Mouse (Mus musculus): ENCODE results near the gene Mypn. TPM values are rescaled to one million over a fixed set of nuclear protein-coding genes. Genes with fewer than 3 reads are reported as not detected.

Mypn gene
- polyA plus RNA-seq, 1 experiment = 1.9 TPM

GRCm38 (mm10) chr10:63130500-63130899 is 73.3 kb downstream of the Mypn start:
- no peak for DNase-seq
- Histone ChIP-seq H3K4me3 (replicated peaks; ENCODE audit: insufficient read depth, low read depth, low read length) (no peak overlapping the region), H3K27ac (ENCODE audit: insufficient read depth, low read length) (no peak overlapping the region), H3K4me1 (ENCODE audit: control insufficient read depth, insufficient read depth, low read length) (no peaks in the 10 kb centered on the region), H3K27me3 (ENCODE audit: control insufficient read depth, insufficient read depth, low read length) (no peaks in the 10 kb centered on the region)
- TF ChIP-seq CTCF (IDR thresholded peaks at IDR 0.05; ENCODE audit: borderline replicate concordance, insufficient read depth, low read depth, low read length) (no peak), POLR2A (IDR thresholded peaks at IDR 0.05; ENCODE audit: borderline replicate concordance, insufficient read depth, low read length) (no peak)
- 77% methylated on average over 7 of the region's 7 CpGs for whole genome bisulfite sequencing

GRCm38 (mm10) chr10:63128256-63128655 is 75.5 kb downstream of the Mypn start:
- H3K27ac ChIP-seq (ENCODE audit: insufficient read depth, low read length) = 0 out of 2 replicates have a peak overlapping the region, but pooled peaks have one; percentile 36

GRCm38 (mm10) chr10:63127156-63127555 is 76.6 kb downstream of the Mypn start:
- TF ChIP-seq POLR2A (IDR thresholded peaks at IDR 0.05; ENCODE audit: borderline replicate concordance, insufficient read depth, low read length) (no peak), CTCF (IDR thresholded peaks at IDR 0.05; ENCODE audit: borderline replicate concordance, insufficient read depth, low read depth, low read length) (no peak)
- H3K27me3 ChIP-seq (ENCODE audit: control insufficient read depth, insufficient read depth, low read length) = no peaks in the 10 kb centered on the region
- no peak overlapping the region for H3K27ac ChIP-seq (ENCODE audit: insufficient read depth, low read length)
- DNase-seq = no peak
- H3K4me1 ChIP-seq (ENCODE audit: control insufficient read depth, insufficient read depth, low read length) = no peaks in the 10 kb centered on the region
- H3K4me3 ChIP-seq (replicated peaks; ENCODE audit: insufficient read depth, low read depth, low read length) = no peak overlapping the region
- WGBS = 94% methylated on average over 6 of the region's 6 CpGs

More at GRCm38 (mm10) chr10:63128256-63128655, 75.5 kb downstream of the Mypn start:
- no peak overlapping the region for H3K4me3 ChIP-seq (replicated peaks; ENCODE audit: insufficient read depth, low read depth, low read length)
- TF ChIP-seq POLR2A (IDR thresholded peaks at IDR 0.05; ENCODE audit: borderline replicate concordance, insufficient read depth, low read length) = no peak
- WGBS = 30% methylated on average over 7 of the region's 7 CpGs
- DNase-seq = no peak
- H3K4me1 ChIP-seq (ENCODE audit: control insufficient read depth, insufficient read depth, low read length) = no peaks in the 10 kb centered on the region
- H3K27me3 ChIP-seq (ENCODE audit: control insufficient read depth, insufficient read depth, low read length) = no peaks in the 10 kb centered on the region

GRCm38 (mm10) chr10:63126116-63126515 is 77.6 kb downstream of the Mypn start:
- DNase-seq = no peak
- Histone ChIP-seq H3K4me3 (replicated peaks; ENCODE audit: insufficient read depth, low read depth, low read length) (no peak overlapping the region), H3K27ac (ENCODE audit: insufficient read depth, low read length) (no peak overlapping the region), H3K27me3 (ENCODE audit: control insufficient read depth, insufficient read depth, low read length) (no peaks in the 10 kb centered on the region), H3K4me1 (ENCODE audit: control insufficient read depth, insufficient read depth, low read length) (no peaks in the 10 kb centered on the region)
- WGBS = 76% methylated on average over 4 of the region's 4 CpGs
- TF ChIP-seq POLR2A (IDR thresholded peaks at IDR 0.05; ENCODE audit: borderline replicate concordance, insufficient read depth, low read length) = no peak
- TF ChIP-seq CTCF (IDR thresholded peaks at IDR 0.05; ENCODE audit: borderline replicate concordance, insufficient read depth, low read depth, low read length) = no peak

- no peak for DNase-seq
- H3K27ac ChIP-seq (ENCODE audit: insufficient read depth, low read length) = no peak overlapping the region
- no peaks in the 10 kb centered on the region for H3K4me1 ChIP-seq (ENCODE audit: control insufficient read depth, insufficient read depth, low read length)
- no peak overlapping the region for H3K4me3 ChIP-seq (replicated peaks; ENCODE audit: insufficient read depth, low read depth, low read length)
- 36% methylated on average over 11 of the region's 11 CpGs for WGBS
- TF ChIP-seq CTCF (IDR thresholded peaks at IDR 0.05; ENCODE audit: borderline replicate concordance, insufficient read depth, low read depth, low read length) (peak; percentile 22; the same call in 1 of the 2 replicates), POLR2A (IDR thresholded peaks at IDR 0.05; ENCODE audit: borderline replicate concordance, insufficient read depth, low read length) (no peak)
- no peaks in the 10 kb centered on the region for H3K27me3 ChIP-seq (ENCODE audit: control insufficient read depth, insufficient read depth, low read length)
Measured at GRCm38 (mm10) chr10:63125343-63125742, 78.4 kb downstream of the Mypn start.

- WGBS = 89% methylated on average over 10 of the region's 10 CpGs
Measured at GRCm38 (mm10) chr10:63124016-63124415, 79.7 kb downstream of the Mypn start.

GRCm38 (mm10) chr10:63123141-63123540 is 80.6 kb downstream of the Mypn start:
- 79% methylated on average over 8 of the region's 8 CpGs for WGBS
- Histone ChIP-seq H3K27ac (ENCODE audit: insufficient read depth, low read length) (no peak overlapping the region), H3K27me3 (ENCODE audit: control insufficient read depth, insufficient read depth, low read length) (no peaks in the 10 kb centered on the region), H3K4me1 (ENCODE audit: control insufficient read depth, insufficient read depth, low read length) (no peaks in the 10 kb centered on the region), H3K4me3 (replicated peaks; ENCODE audit: insufficient read depth, low read depth, low read length) (no peak overlapping the region)
- DNase-seq = no peak
- no peak for TF ChIP-seq CTCF (IDR thresholded peaks at IDR 0.05; ENCODE audit: borderline replicate concordance, insufficient read depth, low read depth, low read length)
- no peak for TF ChIP-seq POLR2A (IDR thresholded peaks at IDR 0.05; ENCODE audit: borderline replicate concordance, insufficient read depth, low read length)

More at GRCm38 (mm10) chr10:63124016-63124415, 79.7 kb downstream of the Mypn start:
- no peak overlapping the region for H3K27ac ChIP-seq (ENCODE audit: insufficient read depth, low read length)
- no peaks in the 10 kb centered on the region for H3K27me3 ChIP-seq (ENCODE audit: control insufficient read depth, insufficient read depth, low read length)
- H3K4me1 ChIP-seq (ENCODE audit: control insufficient read depth, insufficient read depth, low read length) = no peaks in the 10 kb centered on the region
- TF ChIP-seq POLR2A (IDR thresholded peaks at IDR 0.05; ENCODE audit: borderline replicate concordance, insufficient read depth, low read length) = no peak
- TF ChIP-seq CTCF (IDR thresholded peaks at IDR 0.05; ENCODE audit: borderline replicate concordance, insufficient read depth, low read depth, low read length) = no peak
- no peak overlapping the region for H3K4me3 ChIP-seq (replicated peaks; ENCODE audit: insufficient read depth, low read depth, low read length)
- DNase-seq = no peak

GRCm38 (mm10) chr10:63122516-63122915 is 81.2 kb downstream of the Mypn start:
- Histone ChIP-seq H3K27me3 (ENCODE audit: control insufficient read depth, insufficient read depth, low read length) (no peaks in the 10 kb centered on the region), H3K27ac (ENCODE audit: insufficient read depth, low read length) (no peak overlapping the region), H3K4me1 (ENCODE audit: control insufficient read depth, insufficient read depth, low read length) (no peaks in the 10 kb centered on the region), H3K4me3 (replicated peaks; ENCODE audit: insufficient read depth, low read depth, low read length) (no peak overlapping the region)
- DNase-seq = peak; percentile 37 to 62
- no peak for TF ChIP-seq POLR2A (IDR thresholded peaks at IDR 0.05; ENCODE audit: borderline replicate concordance, insufficient read depth, low read length)
- TF ChIP-seq CTCF (IDR thresholded peaks at IDR 0.05; ENCODE audit: borderline replicate concordance, insufficient read depth, low read depth, low read length) = no peak
- 36% methylated on average over 8 of the region's 8 CpGs for WGBS

All from cerebellum, adult 2 months (tissue).